ENCODE assay signal across 28 mouse cellular contexts in the genomic region with DNA sequence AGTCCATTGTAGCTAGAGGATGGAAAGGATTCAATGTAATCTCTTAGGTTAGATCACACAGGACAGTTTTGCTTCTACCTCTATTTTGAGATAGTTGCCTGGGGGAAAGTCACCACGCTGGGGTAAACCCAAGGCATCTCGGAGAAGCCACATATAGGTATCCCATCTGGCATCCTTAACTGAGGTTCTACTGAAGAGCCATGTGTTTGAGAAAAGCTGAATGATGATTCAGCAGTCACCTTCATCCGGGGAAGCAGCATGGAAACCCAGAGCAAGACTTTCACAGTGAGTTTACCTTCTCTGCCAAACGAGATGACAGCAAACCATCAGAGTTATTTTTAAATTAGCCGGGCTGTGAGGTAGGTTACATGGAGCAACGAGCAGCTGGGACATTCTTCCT.
DNase-seq lines count a peak whose midpoint lies in the region.
"Had no signal": no experiment of that assay in that cellular context is flagged by ENCODE, and none has a peak within 500 bp of the region (broad histone marks: within the 10 kb centered on the region; RNA-seq: fewer than 3 reads in every experiment).

No protein-coding gene starts in this region.

- peak; percentile 1 for DNase-seq in heart, postnatal 10 days
- DNase-seq in heart, adult 8-10 months (ENCODE audit: low spot score) = no peak
- DNase-seq in right cerebral cortex, adult 18-20 months = peak; percentile 47
- no peak for DNase-seq in right cerebral cortex, postnatal 14 days
- peak; percentile 3 to 78 for DNase-seq in left cerebral cortex, postnatal 25 days (ENCODE audit: low spot score in 2 of 2)
- no peak for DNase-seq in adrenal gland, postnatal 4 days (ENCODE audit: low spot score in 2 of 2)
- DNase-seq in forebrain, embryonic 10.5 days (ENCODE audit: extremely low spot score, low spot score) = no peak
- DNase-seq: adrenal gland, postnatal 14 days; gastrocnemius, adult 2 months; gastrocnemius, postnatal 36 days; kidney, adult 11 months; kidney, postnatal 14 days; lung, adult 2 months; lung, postnatal 14 days; retina, postnatal 1 day; thymus, postnatal 14 days had no signal

- H3K36me3 ChIP-seq in forebrain, embryonic 10.5 days (replicated peaks) = no peaks in the 10 kb centered on the region
- H3K36me3 ChIP-seq: embryonic facial prominence, embryonic 10.5 days; embryonic facial prominence, embryonic 15.5 days; forebrain, embryonic 15.5 days; heart, embryonic 12.5 days; hindbrain, embryonic 15.5 days; limb, embryonic 10.5 days; limb, embryonic 15.5 days; midbrain, embryonic 10.5 days; midbrain, embryonic 15.5 days; neural tube, embryonic 15.5 days; stomach, embryonic 15.5 days had no signal

- H3K4me3 ChIP-seq in forebrain, embryonic 10.5 days = no peak overlapping the region
- H3K4me3 ChIP-seq: embryonic facial prominence, embryonic 10.5 days; embryonic facial prominence, embryonic 15.5 days; forebrain, embryonic 15.5 days; gastrocnemius, adult 2 months; heart, embryonic 12.5 days; hindbrain, embryonic 15.5 days; limb, embryonic 10.5 days; limb, embryonic 15.5 days; midbrain, embryonic 10.5 days; midbrain, embryonic 15.5 days; neural tube, embryonic 15.5 days; stomach, embryonic 15.5 days had no signal

- H3K4me1 ChIP-seq in forebrain, embryonic 10.5 days = no peaks in the 10 kb centered on the region
- H3K4me1 ChIP-seq: embryonic facial prominence, embryonic 10.5 days; embryonic facial prominence, embryonic 15.5 days; heart, embryonic 12.5 days; hindbrain, embryonic 15.5 days; limb, embryonic 10.5 days; limb, embryonic 15.5 days; midbrain, embryonic 10.5 days; midbrain, embryonic 15.5 days; neural tube, embryonic 15.5 days; stomach, embryonic 15.5 days had no signal

- intact Hi-C loops in heart, postnatal 10 days (cut with DNase I) = no loop called here
- intact Hi-C loops in left cerebral cortex, postnatal 25 days (cut with DNase I) = loop anchor here (2.0 to 5.0 kb wide), 2 partner anchors 34 to 248 kb away; a partner anchor contains a TSS

- H3K27ac ChIP-seq in forebrain, embryonic 10.5 days = no peak overlapping the region
- H3K27ac ChIP-seq: embryonic facial prominence, embryonic 10.5 days; embryonic facial prominence, embryonic 15.5 days; forebrain, embryonic 15.5 days; gastrocnemius, adult 2 months; hindbrain, embryonic 15.5 days; limb, embryonic 10.5 days; limb, embryonic 15.5 days; liver, embryonic 14.5 days; midbrain, embryonic 10.5 days; midbrain, embryonic 15.5 days; neural tube, embryonic 15.5 days; stomach, embryonic 15.5 days had no signal

- H3K27me3 ChIP-seq in forebrain, embryonic 10.5 days (ENCODE audit: poor library complexity, severe bottlenecking) = no peaks in the 10 kb centered on the region
- H3K27me3 ChIP-seq: embryonic facial prominence, embryonic 15.5 days; forebrain, embryonic 15.5 days; heart, embryonic 12.5 days; hindbrain, embryonic 15.5 days; limb, embryonic 15.5 days; midbrain, embryonic 15.5 days; neural tube, embryonic 15.5 days; stomach, embryonic 15.5 days had no signal

- no peaks in the 10 kb centered on the region for H3K9me3 ChIP-seq in forebrain, embryonic 10.5 days
- H3K9me3 ChIP-seq: embryonic facial prominence, embryonic 10.5 days; embryonic facial prominence, embryonic 15.5 days; forebrain, embryonic 15.5 days; heart, embryonic 12.5 days; hindbrain, embryonic 15.5 days; limb, embryonic 10.5 days; limb, embryonic 15.5 days; midbrain, embryonic 10.5 days; midbrain, embryonic 15.5 days; neural tube, embryonic 15.5 days; stomach, embryonic 15.5 days had no signal

- WGBS in forebrain, embryonic 10.5 days = 86% methylated on average over 6 of the region's 6 CpGs

Comparison
In these comparisons a context has a peak if more than half of its experiments do, and no peak if none do; other contexts are left out.
1. DNase-seq: peak in heart, postnatal 10 days (2 of 2), right cerebral cortex, adult 18-20 months (single experiment) and left cerebral cortex, postnatal 25 days (2 of 2); none in heart, adult 8-10 months (single experiment), right cerebral cortex, postnatal 14 days (single experiment), adrenal gland, postnatal 4 days (0 of 2) and forebrain, embryonic 10.5 days (single experiment).